Mouse (Mus musculus) megakaryocyte, adult 5-6 weeks (primary cell): Measurements from ENCODE around the gene Gdf11. TPM values are rescaled to one million over a fixed set of nuclear protein-coding genes. Genes with fewer than 3 reads are reported as not detected.
A peak's percentile ranks its signal among the peaks of the same experiment; 100 is the strongest.

Source experiments
- ATAC-seq: 2 replicates; pipeline ENCODE4 v1.8.0; 2016; ENCODE audit warnings: mild to moderate bottlenecking, inconsistent platforms; ENCODE audit not compliant: poor library complexity, severe bottlenecking
- total RNA-seq, 2 experiments: library from RNA; stranded (forward) in 1 of 2; stranded (reverse) in 1 of 2; fragments of 153-499, 151-499 nt in 1 of 2; fragments of 221-1000, 200-1000 nt in 1 of 2; gene quantifications; 2 replicates each; pipeline versions ENCODE4 v1.2.3 to v1.2.4; 2015 to 2017

Gene Gdf11
- total RNA-seq (2015) (0.07 and 0.18 TPM in 2 replicates), total RNA-seq (2017) (0.18 and 0.28 TPM in 2 replicates)

GRCm38 (mm10) chr10:128891296-128892094, at the start of gene Gdf11:
Gene Gdf11 (minus strand): TSS chr10:128891718.
- ATAC-seq = peak; percentile 45

DNA sequence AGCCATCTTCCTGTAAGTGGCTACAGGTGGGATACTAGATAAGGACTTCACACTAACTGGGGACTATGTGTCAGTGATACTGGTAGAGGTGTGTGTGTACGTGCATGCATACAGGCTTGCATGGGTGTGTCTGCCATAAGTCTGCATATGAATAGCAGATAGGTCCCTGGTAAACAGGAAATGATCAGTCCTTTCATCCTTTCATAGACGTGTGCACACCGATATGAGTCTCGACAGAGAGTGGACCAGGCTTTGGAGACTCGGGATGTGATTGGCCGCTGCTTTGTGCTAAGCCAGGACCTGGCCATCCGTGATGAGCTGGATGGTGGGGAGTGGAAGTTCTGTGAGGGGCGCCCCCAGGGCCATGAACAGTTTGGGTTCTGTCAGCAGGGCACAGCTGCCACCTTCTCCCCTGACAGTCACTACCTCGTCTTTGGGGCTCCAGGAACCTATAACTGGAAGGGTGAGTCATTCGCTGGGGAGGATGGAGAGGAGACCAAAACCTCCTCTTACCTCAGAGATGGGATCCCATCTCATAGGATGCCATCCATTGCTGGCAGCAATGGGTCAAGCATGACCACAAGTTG, 49.0 kb upstream of the Gdf11 start:
- no peak for ATAC-seq

DNA sequence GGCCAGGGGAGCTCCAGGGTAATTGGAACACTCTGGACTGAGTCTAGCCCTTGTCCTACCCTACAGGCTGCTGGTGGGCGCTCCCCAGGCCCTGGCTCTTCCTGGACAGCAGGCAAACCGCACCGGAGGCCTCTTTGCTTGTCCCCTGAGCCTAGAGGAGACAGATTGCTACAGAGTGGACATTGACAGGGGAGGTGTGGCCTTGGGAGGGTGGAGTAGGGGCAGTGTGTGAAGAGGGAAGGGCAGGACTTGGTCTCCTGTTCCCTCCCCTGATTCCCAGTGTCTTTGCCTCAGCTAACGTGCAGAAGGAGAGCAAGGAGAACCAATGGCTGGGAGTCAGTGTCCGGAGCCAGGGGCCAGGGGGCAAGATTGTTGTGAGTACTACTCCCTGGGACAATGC, 47.5 kb upstream of the Gdf11 start:
- ATAC-seq = no peak

GRCm38 (mm10) chr10:128938457-128938856, 46.9 kb upstream of the Gdf11 start:
- ATAC-seq = no peak

DNA sequence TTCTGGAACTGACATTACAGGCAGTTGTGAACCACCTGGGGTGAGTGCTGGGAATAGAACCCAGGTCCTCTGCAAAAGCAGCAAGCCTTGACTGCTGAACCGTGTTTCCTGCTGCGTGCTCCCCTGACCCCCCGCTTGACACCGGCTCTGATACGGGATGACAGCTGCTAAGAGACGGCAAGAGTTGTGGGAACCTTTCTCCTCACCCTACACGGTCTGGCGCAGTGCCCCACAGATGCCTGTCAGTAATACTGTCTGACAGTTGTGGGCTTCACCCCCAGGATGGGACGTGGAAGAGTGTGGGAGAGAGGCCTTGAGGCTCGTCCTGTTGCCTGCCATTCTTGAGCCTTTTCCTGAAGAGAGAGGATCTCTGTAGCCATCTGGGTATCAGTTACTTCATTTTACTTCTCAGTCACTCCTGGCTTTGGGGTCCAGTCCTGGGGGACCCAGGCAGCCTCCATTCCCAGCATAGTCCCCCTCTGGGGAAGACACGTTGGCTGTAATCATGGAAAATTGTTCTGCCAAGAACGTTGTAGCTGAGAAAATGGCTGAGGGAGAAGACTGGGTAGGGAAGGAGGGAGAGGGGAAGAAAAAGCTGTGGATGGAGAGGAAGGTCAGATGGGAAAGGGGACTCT, 46.4 kb upstream of the Gdf11 start:
- no peak for ATAC-seq

GRCm38 (mm10) chr10:128935826-128936440, 44.4 kb upstream of the Gdf11 start:
- no peak for ATAC-seq

DNA sequence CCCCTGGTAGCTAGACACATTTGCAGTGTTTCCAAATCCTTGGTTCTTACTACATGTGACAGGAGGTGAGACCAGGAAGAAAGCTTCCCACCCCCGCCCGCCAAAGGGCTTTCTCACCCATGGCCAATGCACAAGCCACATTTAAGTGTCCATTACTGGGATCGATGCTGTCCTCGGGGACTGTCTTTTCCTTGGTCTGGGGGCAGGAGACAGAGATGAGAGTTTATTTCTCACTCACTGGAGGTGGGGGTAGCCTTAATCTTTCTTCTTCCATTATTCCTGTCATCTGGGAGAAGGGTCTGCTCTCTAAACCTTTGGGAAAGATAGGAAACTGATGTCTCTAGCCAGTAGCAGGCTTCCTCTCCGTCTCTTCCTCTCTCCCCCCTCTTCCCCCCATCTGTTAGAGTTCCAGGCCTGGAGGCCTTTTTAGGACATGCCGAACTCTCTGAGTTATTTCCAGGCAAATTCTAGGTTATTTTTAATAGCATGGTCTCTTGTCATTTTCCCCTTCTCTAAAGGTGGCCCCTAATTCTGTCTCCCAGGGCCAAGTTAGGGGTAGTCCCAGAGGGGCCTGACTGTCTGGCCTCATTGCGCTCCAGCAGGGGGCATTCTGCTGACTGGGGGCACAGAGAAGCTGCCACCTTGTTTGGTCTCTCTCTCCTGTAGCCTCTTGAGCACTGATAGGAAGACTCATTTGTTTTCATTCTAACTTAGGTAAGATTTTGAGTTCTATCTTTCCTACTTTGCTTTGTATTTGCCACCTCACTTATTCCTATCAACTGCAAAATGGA, 43.7 kb upstream of the Gdf11 start:
- no peak for ATAC-seq

GRCm38 (mm10) chr10:128933976-128934721, 42.6 kb upstream of the Gdf11 start:
- ATAC-seq = no peak

- ATAC-seq = no peak
Measured at GRCm38 (mm10) chr10:128933574-128933973, 42.1 kb upstream of the Gdf11 start, which contains the start of gene Itga7. Gene Itga7 (plus strand): TSS chr10:128933818.

DNA sequence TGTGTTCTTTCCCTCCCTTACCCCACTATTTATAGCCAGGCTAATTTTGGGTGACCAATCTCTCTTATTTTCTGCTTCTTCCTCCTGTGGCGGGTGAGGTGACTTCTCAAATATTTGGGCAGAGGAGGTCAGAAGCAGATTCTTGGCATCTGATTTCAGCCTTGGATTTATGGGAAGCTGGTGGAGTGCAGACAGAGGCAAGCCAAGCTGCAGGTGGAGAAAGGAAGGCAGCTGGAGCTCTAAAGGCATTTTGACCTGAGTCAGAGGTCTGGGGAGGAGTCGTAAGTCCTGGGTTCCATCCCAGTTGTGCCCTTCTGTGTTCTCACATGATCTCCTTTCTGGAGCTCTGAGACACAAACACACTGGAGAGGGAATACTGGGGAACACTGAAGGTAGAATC, 39.9 kb upstream of the Gdf11 start:
- no peak for ATAC-seq

DNA sequence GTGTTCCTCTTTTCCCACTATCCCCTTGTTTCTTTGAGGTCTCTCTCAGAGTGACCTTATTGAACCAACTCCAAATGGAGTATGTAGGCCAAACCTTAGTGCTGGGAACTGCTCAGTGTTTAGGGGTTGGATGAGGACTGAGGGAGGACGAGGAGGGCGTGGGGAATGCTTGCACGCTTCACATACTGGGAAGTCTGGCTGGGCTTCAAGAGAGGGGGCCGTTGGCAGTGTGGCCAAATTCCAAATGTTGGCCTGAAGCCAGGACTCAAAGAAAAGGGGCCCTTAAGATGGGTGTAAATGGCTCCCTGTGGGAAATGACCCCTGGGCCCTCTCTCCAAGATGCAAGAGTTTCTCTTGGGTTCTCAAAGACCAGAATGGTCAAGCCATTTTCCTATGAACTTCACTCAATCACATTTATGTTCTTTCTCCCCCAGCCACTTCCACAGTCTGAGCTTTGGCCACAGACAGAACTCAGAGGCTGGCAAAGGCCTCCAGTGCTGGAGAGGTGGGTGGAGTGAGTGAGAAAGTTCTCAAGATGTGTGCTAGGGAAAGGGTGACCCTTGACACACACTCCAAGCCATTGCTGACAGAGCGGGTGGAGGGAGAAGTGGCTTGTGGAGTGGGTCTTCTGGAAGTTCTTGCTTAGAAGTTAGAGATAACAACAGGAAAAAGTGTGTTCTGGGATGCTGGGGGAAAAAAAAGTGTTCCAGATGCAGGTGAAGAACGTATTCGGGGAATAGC, 38.3 kb upstream of the Gdf11 start:
- no peak for ATAC-seq

DNA sequence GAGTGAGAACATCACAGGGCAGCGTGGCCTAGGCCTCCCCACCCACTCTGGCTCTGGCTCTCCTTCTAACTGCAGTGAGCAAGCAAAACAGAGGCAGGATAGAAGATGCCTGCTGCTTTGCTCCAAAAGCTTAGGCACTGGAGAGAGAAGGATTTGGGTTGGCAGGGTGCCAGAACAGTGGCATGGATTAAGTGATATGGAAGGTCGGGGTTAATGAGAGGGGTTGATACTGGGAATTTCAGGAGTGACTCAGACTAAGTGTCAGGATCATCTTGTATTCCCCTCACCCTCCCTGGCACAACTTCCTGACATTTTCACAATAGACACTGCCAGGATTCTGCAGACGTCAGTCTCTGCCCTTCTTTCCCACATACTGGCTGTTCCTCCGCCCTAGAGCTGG, 36.8 kb upstream of the Gdf11 start:
- no peak for ATAC-seq

GRCm38 (mm10) chr10:128923935-128924334, 32.4 kb upstream of the Gdf11 start, which contains the start of gene Bloc1s1:
Gene Bloc1s1 (minus strand): TSS chr10:128924035.
- no peak for ATAC-seq

- ATAC-seq = peak; percentile 97
Measured at GRCm38 (mm10) chr10:128923013-128923691, 31.6 kb upstream of the Gdf11 start.

- ATAC-seq = no peak
Measured at GRCm38 (mm10) chr10:128922822-128923012, 31.2 kb upstream of the Gdf11 start, which contains the start of gene Rdh5. Gene Rdh5 (minus strand): TSS chr10:128922888.

GRCm38 (mm10) chr10:128921883-128922821, 30.6 kb upstream of the Gdf11 start:
- ATAC-seq = no peak

- no peak for ATAC-seq
Measured at GRCm38 (mm10) chr10:128921251-128921650, 29.7 kb upstream of the Gdf11 start.

DNA sequence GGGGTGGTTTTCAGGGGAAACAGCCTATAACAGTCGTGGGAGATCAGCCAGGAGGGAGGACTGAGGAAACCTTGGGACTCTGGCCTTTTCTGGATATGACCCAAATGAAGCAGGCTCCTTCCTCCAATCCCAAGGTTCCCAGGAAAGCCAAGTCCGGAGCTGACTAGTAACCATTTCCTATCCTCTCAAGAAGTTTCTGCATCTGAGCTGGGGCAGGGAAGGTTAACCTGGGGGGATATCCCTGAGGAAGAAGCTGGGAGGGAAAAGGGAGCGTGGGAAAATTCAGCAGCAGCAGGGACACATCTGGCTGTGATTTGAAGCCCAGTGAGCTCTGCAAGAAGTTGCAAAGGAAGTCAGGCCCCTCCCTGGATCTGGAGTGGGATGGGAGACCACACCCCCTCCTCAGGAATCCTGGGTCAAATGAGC, 29.2 kb upstream of the Gdf11 start:
- no peak for ATAC-seq
